Mouse (Mus musculus) forebrain, embryonic 15.5 days (tissue): ENCODE data around the gene Pomp. TPM values are rescaled to one million over a fixed set of nuclear protein-coding genes. Genes with fewer than 3 reads are reported as not detected.

Source experiments
- ATAC-seq: fragments of 200-750 bp; cut with Nextera tagmentation; replicated peaks from 2 replicates; pipeline ENCODE4 v1.8.0; 2017; ENCODE audit warnings: mild to moderate bottlenecking, moderate TSS enrichment, moderate library complexity
- H3K27ac ChIP-seq: fragments of 300-500 bp; sonication (generic); replicated peaks from 2 replicates; pipeline ENCODE4 v1.5.1; 2015; ENCODE audit warnings: mild to moderate bottlenecking, inconsistent platforms
- H3K27me3 ChIP-seq: fragments of 300-500 bp; sonication (generic); 2 replicates; pipeline ENCODE4 v1.6.1; 2015; ENCODE audit warnings: inconsistent platforms
- H3K36me3 ChIP-seq: fragments of 300-500 bp; sonication (generic); 2 replicates; pipeline ENCODE4 v1.6.1; 2015; ENCODE audit warnings: mild to moderate bottlenecking, inconsistent platforms
- H3K4me1 ChIP-seq: fragments of 300-500 bp; sonication (generic); 2 replicates; pipeline ENCODE4 v1.6.1; 2015; ENCODE audit warnings: inconsistent platforms
- H3K4me2 ChIP-seq: fragments of 300-500 bp; sonication (generic); replicated peaks from 2 replicates; pipeline ENCODE4 v1.6.1; 2015; ENCODE audit warnings: mild to moderate bottlenecking, inconsistent platforms
- H3K4me3 ChIP-seq: fragments of 300-500 bp; sonication (generic); 2 replicates; pipeline ENCODE4 v1.5.1; 2015; ENCODE audit warnings: mild to moderate bottlenecking, inconsistent platforms
- H3K9ac ChIP-seq: fragments of 300-500 bp; sonication (generic); replicated peaks from 2 replicates; pipeline ENCODE4 v1.6.1; 2015; ENCODE audit warnings: mild to moderate bottlenecking, inconsistent platforms
- H3K9me3 ChIP-seq: fragments of 300-500 bp; sonication (generic); 2 replicates; pipeline ENCODE4 v1.6.1; 2016; ENCODE audit warnings: inconsistent platforms
- WGBS: fragments of 180-500 bp; shearing (Covaris S2); methylation state at CpG from one replicate; pipeline ENCODE4 v1.1.7; 2015; ENCODE audit warnings: mixed read lengths; 5-methylcytosine and 5-hydroxymethylcytosine counted together
- polyA plus RNA-seq: library from polyadenylated mRNA; unstranded; fragments of >200 nt; fragmentation: Nextera tagmentation; extraction: Ambion mirVana; gene quantifications from 2 replicates; pipeline ENCODE4 v1.2.1, GENCODE M21; 2015

The Pomp gene
- polyA plus RNA-seq, 1 experiment from 2014 or later, result 479 TPM

DNA sequence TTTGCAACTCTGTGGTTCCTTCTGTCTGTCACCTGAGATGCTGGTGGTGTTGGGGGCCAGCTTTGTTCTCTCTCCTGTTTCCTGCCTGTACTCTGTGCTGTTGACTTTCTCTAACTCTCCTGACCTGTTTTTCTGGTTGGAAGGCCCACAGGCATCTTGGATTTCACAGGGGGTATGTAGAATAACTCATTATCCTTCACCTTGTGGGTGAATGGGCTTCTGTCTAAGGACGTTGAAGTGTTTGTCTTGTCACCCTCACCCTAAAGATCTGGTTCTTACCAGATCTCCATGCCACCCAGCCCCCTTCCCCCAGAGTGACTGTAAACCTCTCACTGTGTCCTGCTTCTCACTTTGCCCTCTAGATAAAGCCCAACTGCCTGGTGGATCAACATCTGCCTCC is 10.0 kb downstream of the Pomp start:
- Histone ChIP-seq H3K36me3 (peaks cover 82% of the 10 kb centered on the region), H3K4me1 (no peaks in the 10 kb centered on the region), H3K4me2 (no peak overlapping the region), H3K27ac (no peak overlapping the region), H3K9ac (no peak overlapping the region), H3K9me3 (no peaks in the 10 kb centered on the region), H3K27me3 (no peaks in the 10 kb centered on the region), H3K4me3 (no peak overlapping the region)
- ATAC-seq, result no peak
- 81% methylated on average over 1 of the region's 1 CpGs for WGBS

- WGBS, result 92% methylated on average over 15 of the region's 15 CpGs
Measured at GRCm38 (mm10) chr5:147871091-147871820, 11.0 kb downstream of the Pomp start.

GRCm38 (mm10) chr5:147874491-147875065 is 14.3 kb downstream of the Pomp start:
- H3K9ac ChIP-seq, result no peak overlapping the region
- ATAC-seq, result no peak
- WGBS, result 94% methylated on average over 18 of the region's 18 CpGs
- no peak overlapping the region for H3K4me3 ChIP-seq
- H3K27ac ChIP-seq, result no peak overlapping the region
- peaks cover 86% of the 10 kb centered on the region for H3K36me3 ChIP-seq
- no peaks in the 10 kb centered on the region for H3K27me3 ChIP-seq
- no peak overlapping the region for H3K4me2 ChIP-seq
- H3K9me3 ChIP-seq, result no peaks in the 10 kb centered on the region
- no peaks in the 10 kb centered on the region for H3K4me1 ChIP-seq

More at GRCm38 (mm10) chr5:147871091-147871820, 11.0 kb downstream of the Pomp start:
- no peak overlapping the region for H3K27ac ChIP-seq
- no peak overlapping the region for H3K9ac ChIP-seq
- H3K9me3 ChIP-seq, result no peaks in the 10 kb centered on the region
- H3K4me1 ChIP-seq, result no peaks in the 10 kb centered on the region
- H3K36me3 ChIP-seq, result peaks cover 86% of the 10 kb centered on the region
- H3K27me3 ChIP-seq, result no peaks in the 10 kb centered on the region
- no peak overlapping the region for H3K4me3 ChIP-seq
- no peak for ATAC-seq
- no peak overlapping the region for H3K4me2 ChIP-seq

DNA sequence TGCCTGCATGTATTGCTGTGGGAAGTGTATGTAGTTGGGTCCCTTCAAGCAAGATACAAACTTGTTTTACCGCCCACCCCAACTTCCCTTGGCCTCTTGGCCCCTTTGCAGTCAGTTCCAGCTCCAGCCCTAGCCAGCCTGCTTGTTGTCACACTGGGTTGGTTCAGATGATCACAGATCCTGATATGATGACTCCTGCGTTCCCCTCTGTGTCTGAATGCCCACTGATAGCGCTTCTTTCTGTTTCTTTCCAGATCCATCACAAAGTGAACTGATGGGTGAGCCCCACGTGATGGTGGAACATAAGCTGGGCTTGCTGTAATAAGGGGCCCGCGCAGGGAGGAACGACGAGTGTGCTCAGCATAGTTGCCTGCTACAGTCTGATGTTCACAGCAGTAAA is 14.9 kb downstream of the Pomp start:
- H3K4me1 ChIP-seq, result no peaks in the 10 kb centered on the region
- no peak for ATAC-seq
- H3K36me3 ChIP-seq, result peaks cover 85% of the 10 kb centered on the region
- WGBS, result 99% methylated on average over 8 of the region's 8 CpGs
- no peaks in the 10 kb centered on the region for H3K9me3 ChIP-seq
- H3K4me3 ChIP-seq, result no peak overlapping the region
- no peak overlapping the region for H3K4me2 ChIP-seq
- no peaks in the 10 kb centered on the region for H3K27me3 ChIP-seq
- H3K27ac ChIP-seq, result no peak overlapping the region
- H3K9ac ChIP-seq, result no peak overlapping the region

GRCm38 (mm10) chr5:147877520-147877919 is 17.3 kb downstream of the Pomp start:
- Histone ChIP-seq H3K4me2 (no peak overlapping the region), H3K27me3 (no peaks in the 10 kb centered on the region), H3K4me1 (no peaks in the 10 kb centered on the region), H3K9me3 (no peaks in the 10 kb centered on the region), H3K4me3 (no peak overlapping the region), H3K27ac (no peak overlapping the region), H3K9ac (no peak overlapping the region), H3K36me3 (peaks cover 72% of the 10 kb centered on the region)
- ATAC-seq, result no peak
- 89% methylated on average over 6 of the region's 6 CpGs for WGBS

DNA sequence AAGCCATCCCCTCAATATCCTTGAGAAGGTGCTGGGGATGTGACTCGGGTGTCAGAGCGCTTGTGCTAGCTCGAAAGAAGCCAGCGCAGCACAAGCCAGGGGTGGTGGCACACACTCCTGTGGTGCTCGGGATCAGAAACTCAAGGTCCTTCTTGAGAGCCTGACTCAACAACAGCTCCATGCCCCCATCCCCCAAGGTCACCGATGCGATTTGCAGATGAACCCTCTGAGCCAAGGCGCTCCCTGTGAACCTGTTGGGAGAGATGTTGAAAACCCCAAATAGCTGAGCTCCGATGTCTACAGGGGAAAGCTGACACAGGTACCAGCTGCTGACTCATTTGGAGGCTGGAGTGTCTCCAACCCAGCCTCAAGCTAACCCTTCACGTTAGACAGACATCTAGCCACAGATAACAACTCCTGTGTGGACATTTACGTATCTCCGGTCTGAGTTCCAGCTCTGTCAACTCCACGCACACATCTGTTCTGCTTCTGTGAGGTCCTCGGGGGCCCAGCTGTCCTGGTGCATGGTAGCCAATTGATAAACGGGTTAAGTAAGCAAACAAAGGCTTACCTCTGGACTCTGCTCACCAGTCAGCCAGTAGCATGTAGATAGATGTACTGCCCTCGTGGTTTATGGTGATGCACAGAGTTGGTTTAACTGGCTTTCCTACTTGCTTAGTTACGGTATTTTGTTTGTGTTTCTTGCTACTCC is 19.9 kb downstream of the Pomp start:
- Histone ChIP-seq H3K4me2 (no peak overlapping the region), H3K27me3 (no peaks in the 10 kb centered on the region), H3K27ac (no peak overlapping the region), H3K9ac (no peak overlapping the region), H3K4me1 (no peaks in the 10 kb centered on the region), H3K4me3 (no peak overlapping the region), H3K36me3 (peaks cover 49% of the 10 kb centered on the region), H3K9me3 (no peaks in the 10 kb centered on the region)
- WGBS, result 95% methylated on average over 17 of the region's 17 CpGs
- no peak for ATAC-seq

DNA sequence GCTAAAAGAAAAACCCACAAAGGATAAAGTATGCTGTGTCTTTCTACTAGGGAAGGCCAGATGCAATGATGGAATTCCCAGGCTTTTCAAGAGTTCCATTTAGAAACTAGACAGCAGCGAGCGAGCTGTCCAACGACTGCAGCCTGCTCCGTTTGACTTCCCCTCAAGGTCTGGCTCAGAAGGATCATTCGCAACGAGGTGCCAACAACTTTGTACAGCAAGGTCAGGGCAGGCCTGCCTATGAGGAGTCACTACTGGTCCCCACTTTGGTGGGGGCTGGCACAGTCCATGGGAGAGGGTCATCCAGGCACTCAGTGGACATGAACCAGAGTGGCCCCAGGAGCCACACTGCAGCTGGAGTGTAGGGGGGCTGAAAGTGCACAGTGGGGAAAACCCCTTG is 23.3 kb downstream of the Pomp start:
- no peak overlapping the region for H3K9ac ChIP-seq
- H3K27me3 ChIP-seq, result no peaks in the 10 kb centered on the region
- H3K36me3 ChIP-seq, result peaks cover 20% of the 10 kb centered on the region
- no peaks in the 10 kb centered on the region for H3K4me1 ChIP-seq
- 97% methylated on average over 6 of the region's 6 CpGs for WGBS
- H3K27ac ChIP-seq, result no peak overlapping the region
- H3K4me3 ChIP-seq, result no peak overlapping the region
- no peaks in the 10 kb centered on the region for H3K9me3 ChIP-seq
- no peak overlapping the region for H3K4me2 ChIP-seq
- no peak for ATAC-seq

GRCm38 (mm10) chr5:147888313-147889297 is 28.3 kb downstream of the Pomp start:
- no peak for ATAC-seq
- Histone ChIP-seq H3K4me2 (no peak overlapping the region), H3K36me3 (no peaks in the 10 kb centered on the region), H3K9ac (no peak overlapping the region), H3K4me3 (no peak overlapping the region), H3K9me3 (no peaks in the 10 kb centered on the region), H3K27ac (no peak overlapping the region), H3K27me3 (0 out of 2 replicates have a peak, but pooled peaks cover 3% of the 10 kb centered on the region), H3K4me1 (peaks cover under 1% of the 10 kb centered on the region; the same call in 1 of the 2 replicates)
- WGBS, result 93% methylated on average over 9 of the region's 12 CpGs

DNA sequence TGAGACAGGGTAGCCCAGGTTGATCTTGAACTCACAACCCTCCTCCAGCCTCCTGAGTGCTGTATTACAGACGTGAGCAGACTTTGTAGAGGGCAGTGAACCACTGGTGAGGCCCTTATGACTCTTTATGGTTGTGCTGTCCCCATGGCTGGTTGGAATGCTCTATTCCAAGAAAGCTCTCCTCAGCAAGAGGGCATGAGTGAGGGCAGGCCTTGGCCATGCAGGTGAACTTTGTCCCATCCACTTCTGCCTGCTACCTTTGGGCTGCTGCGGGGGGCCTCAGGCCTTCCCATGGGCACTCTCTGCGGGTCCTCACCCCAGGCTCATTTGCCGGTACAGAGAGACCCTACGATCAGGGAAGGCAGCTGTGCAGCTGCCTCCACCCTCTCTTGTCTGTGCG is 32.5 kb downstream of the Pomp start:
- Histone ChIP-seq H3K9ac (no peak overlapping the region), H3K27me3 (peaks cover 10% of the 10 kb centered on the region), H3K4me1 (peaks cover 16% of the 10 kb centered on the region), H3K9me3 (no peaks in the 10 kb centered on the region), H3K4me3 (no peak overlapping the region), H3K4me2 (no peak overlapping the region), H3K27ac (no peak overlapping the region), H3K36me3 (no peaks in the 10 kb centered on the region)
- 28% methylated on average over 6 of the region's 6 CpGs for WGBS
- no peak for ATAC-seq

GRCm38 (mm10) chr5:147893143-147893542 is 32.9 kb downstream of the Pomp start:
- 12% methylated on average over 9 of the region's 9 CpGs for WGBS

GRCm38 (mm10) chr5:147893766-147894454 is 33.6 kb downstream of the Pomp start:
- WGBS, result 2% methylated on average over 25 of the region's 25 CpGs
- Histone ChIP-seq H3K4me1 (peaks cover 16% of the 10 kb centered on the region), H3K27ac (no peak overlapping the region), H3K36me3 (no peaks in the 10 kb centered on the region), H3K9me3 (no peaks in the 10 kb centered on the region), H3K4me2 (peak overlapping the region; percentile 98), H3K9ac (peak overlapping the region; percentile 58), H3K4me3 (peak overlapping the region; percentile 79), H3K27me3 (peaks cover 10% of the 10 kb centered on the region)
- ATAC-seq, result peak; percentile 42; the same call in 1 of the 2 replicates

More at GRCm38 (mm10) chr5:147893143-147893542, 32.9 kb downstream of the Pomp start:
- 0 out of 2 replicates have a peak overlapping the region, but pooled peaks have one; percentile 98 for H3K4me2 ChIP-seq
- no peak overlapping the region for H3K9ac ChIP-seq
- H3K4me1 ChIP-seq, result peaks cover 16% of the 10 kb centered on the region
- H3K27ac ChIP-seq, result no peak overlapping the region
- no peak for ATAC-seq
- H3K9me3 ChIP-seq, result no peaks in the 10 kb centered on the region
- no peaks in the 10 kb centered on the region for H3K36me3 ChIP-seq
- H3K27me3 ChIP-seq, result peaks cover 10% of the 10 kb centered on the region
- no peak overlapping the region for H3K4me3 ChIP-seq
